Mouse (Mus musculus) ES-CJ7 (cell line): ENCODE results near the gene Akap8.

ENCODE experiments used
- DNase-seq: peaks from one replicate; pipeline ENCODE4 v3.0.0; 2011; ENCODE audit warnings: low read depth, low spot score

The Akap8 gene

GRCm38 (mm10) chr17:32320597-32321389 is at the start of gene Akap8:
Gene Akap8 (minus strand): TSS chr17:32321238.
- DNase-seq, result peak; percentile 99

GRCm38 (mm10) chr17:32368991-32369578 is 48.0 kb upstream of the Akap8 start:
- DNase-seq, result no peak

GRCm38 (mm10) chr17:32367706-32368105 is 46.7 kb upstream of the Akap8 start:
- DNase-seq, result no peak

- DNase-seq, result no peak
Measured at GRCm38 (mm10) chr17:32365296-32365695, 44.3 kb upstream of the Akap8 start.

GRCm38 (mm10) chr17:32364850-32365249 is 43.8 kb upstream of the Akap8 start:
- DNase-seq, result no peak

- peak; percentile 87 for DNase-seq
Measured at GRCm38 (mm10) chr17:32364331-32364730, 43.3 kb upstream of the Akap8 start.

GRCm38 (mm10) chr17:32363821-32364301 is 42.8 kb upstream of the Akap8 start:
- no peak for DNase-seq

- DNase-seq, result no peak
Measured at GRCm38 (mm10) chr17:32362686-32363085, 41.6 kb upstream of the Akap8 start.

- no peak for DNase-seq
Measured at GRCm38 (mm10) chr17:32359928-32360327, 38.9 kb upstream of the Akap8 start.

- DNase-seq, result no peak
Measured at GRCm38 (mm10) chr17:32358943-32359340, 37.9 kb upstream of the Akap8 start.

GRCm38 (mm10) chr17:32358192-32358942 is 37.3 kb upstream of the Akap8 start:
- no peak for DNase-seq

- no peak for DNase-seq
Measured at GRCm38 (mm10) chr17:32356766-32357760, 36.0 kb upstream of the Akap8 start.

GRCm38 (mm10) chr17:32356281-32356680 is 35.2 kb upstream of the Akap8 start:
- DNase-seq, result no peak

GRCm38 (mm10) chr17:32355031-32355430 is 34.0 kb upstream of the Akap8 start:
- DNase-seq, result no peak

GRCm38 (mm10) chr17:32354211-32354610 is 33.2 kb upstream of the Akap8 start:
- no peak for DNase-seq

- no peak for DNase-seq
Measured at GRCm38 (mm10) chr17:32353696-32354095, 32.7 kb upstream of the Akap8 start.

GRCm38 (mm10) chr17:32351726-32352125 is 30.7 kb upstream of the Akap8 start:
- DNase-seq, result no peak

- no peak for DNase-seq
Measured at GRCm38 (mm10) chr17:32351269-32351668, 30.2 kb upstream of the Akap8 start.

GRCm38 (mm10) chr17:32350382-32350983 is 29.4 kb upstream of the Akap8 start, which contains the start of gene Akap8l:
Gene Akap8l (minus strand): TSS chr17:32350607.
- DNase-seq, result peak; percentile 99

GRCm38 (mm10) chr17:32349851-32350381 is 28.9 kb upstream of the Akap8 start:
- no peak for DNase-seq
